Mouse (Mus musculus) embryonic facial prominence, embryonic 14.5 days (tissue): ENCODE measurements around the gene Plekhm2. TPM values are rescaled to one million over a fixed set of nuclear protein-coding genes. Genes with fewer than 3 reads are reported as not detected.

Experiments used
- ATAC-seq: fragments of 200-750 bp; cut with Nextera tagmentation; 2 replicates; pipeline ENCODE4 v1.8.0; 2017; ENCODE audit warnings: low read depth, moderate number of reproducible peaks, moderate TSS enrichment
- DNase-seq: peaks from one replicate; pipeline ENCODE4 v3.0.0-alpha.2; 2015; ENCODE audit warnings: low spot score
- H3K27ac ChIP-seq: fragments of 300-500 bp; sonication (generic); replicated peaks from 2 replicates; pipeline ENCODE4 v1.5.1; 2014; ENCODE audit warnings: low read depth, mild to moderate bottlenecking, low read length, moderate library complexity
- H3K27me3 ChIP-seq: fragments of 300-500 bp; sonication (generic); replicated peaks from 2 replicates; pipeline ENCODE4 v1.6.1; 2014; ENCODE audit warnings: low read length; ENCODE audit not compliant: control insufficient read depth, insufficient read depth
- H3K36me3 ChIP-seq: fragments of 300-500 bp; sonication (generic); 2 replicates; pipeline ENCODE4 v1.6.1; 2014; ENCODE audit warnings: low read length, mixed read lengths; ENCODE audit not compliant: control insufficient read depth, insufficient read depth
- H3K4me1 ChIP-seq: fragments of 300-500 bp; sonication (generic); 2 replicates; pipeline ENCODE4 v1.6.1; 2014; ENCODE audit warnings: antibody characterized with exemption, low read length; ENCODE audit not compliant: control insufficient read depth, insufficient read depth
- H3K4me2 ChIP-seq: fragments of 300-500 bp; sonication (generic); 2 replicates; pipeline ENCODE4 v1.6.1; 2014; ENCODE audit warnings: low read depth, mild to moderate bottlenecking, low read length, moderate library complexity, mixed read lengths
- H3K4me3 ChIP-seq: fragments of 300-500 bp; sonication (generic); 2 replicates; pipeline ENCODE4 v1.5.1; 2014; ENCODE audit warnings: low read depth, mild to moderate bottlenecking, low read length
- H3K9ac ChIP-seq: fragments of 300-500 bp; sonication (generic); 2 replicates; pipeline ENCODE4 v1.6.1; 2014; ENCODE audit warnings: low read depth, mild to moderate bottlenecking, low read length, moderate library complexity, mixed read lengths
- H3K9me3 ChIP-seq: fragments of 300-500 bp; sonication (generic); 2 replicates; pipeline ENCODE4 v1.6.1; 2016; ENCODE audit warnings: low read length; ENCODE audit not compliant: control insufficient read depth
- WGBS: fragments of 180-500 bp; shearing (Covaris S2); extraction: QIAGEN DNeasy Blood & Tissue Kit; methylation state at CpG from one replicate; pipeline ENCODE4 v1.1.7; 2014; 5-methylcytosine and 5-hydroxymethylcytosine counted together
- polyA plus RNA-seq: library from polyadenylated mRNA; unstranded; fragments of >200 nt; fragmentation: Nextera tagmentation; extraction: Ambion mirVana; gene quantifications from 2 replicates; pipeline ENCODE4 v1.2.1, GENCODE M21; 2014

The Plekhm2 gene
- polyA plus RNA-seq, 1 experiment from 2014 or later, result 3.7 TPM

GRCm38 (mm10) chr4:141623666-141624065 lies 41.0 kb downstream of the Plekhm2 start, which contains the start of gene Slc25a34:
Gene Slc25a34, minus strand, starts transcription at chr4:141623821.
- H3K4me1 ChIP-seq, result no peaks in the 10 kb centered on the region
- H3K36me3 ChIP-seq, result peaks cover 45% of the 10 kb centered on the region
- H3K9ac ChIP-seq, result no peak within 1 kb of the TSS
- H3K4me3 ChIP-seq, result no peak within 1 kb of the TSS
- H3K4me2 ChIP-seq, result no peak within 1 kb of the TSS
- no peak within 1 kb of the TSS for H3K27ac ChIP-seq
- no peaks in the 10 kb centered on the region for H3K9me3 ChIP-seq
- no peak for ATAC-seq
- no peaks in the 10 kb centered on the region for H3K27me3 ChIP-seq
- 63% methylated on average over 1 of the region's 1 CpGs for WGBS
- no peak for DNase-seq

- Histone ChIP-seq H3K9me3 (no peaks in the 10 kb centered on the region), H3K9ac (no peak overlapping the region), H3K27me3 (no peaks in the 10 kb centered on the region), H3K4me1 (peaks cover 2% of the 10 kb centered on the region), H3K4me2 (no peak overlapping the region), H3K4me3 (no peak overlapping the region), H3K27ac (no peak overlapping the region), H3K36me3 (peaks cover 39% of the 10 kb centered on the region)
- ATAC-seq (no peak), DNase-seq (no peak)
- 85% methylated on average over 11 of the region's 11 CpGs for WGBS
Observed at GRCm38 (mm10) chr4:141623037-141623436, 41.7 kb downstream of the Plekhm2 start.

GRCm38 (mm10) chr4:141622580-141622979 lies 42.1 kb downstream of the Plekhm2 start:
- no peak overlapping the region for H3K27ac ChIP-seq
- H3K4me2 ChIP-seq, result no peak overlapping the region
- peaks cover 6% of the 10 kb centered on the region for H3K4me1 ChIP-seq
- no peak for DNase-seq
- ATAC-seq, result no peak
- 72% methylated on average over 5 of the region's 5 CpGs for WGBS
- no peaks in the 10 kb centered on the region for H3K9me3 ChIP-seq
- no peak overlapping the region for H3K4me3 ChIP-seq
- no peak overlapping the region for H3K9ac ChIP-seq
- no peaks in the 10 kb centered on the region for H3K27me3 ChIP-seq
- peaks cover 34% of the 10 kb centered on the region for H3K36me3 ChIP-seq

- Histone ChIP-seq H3K4me3 (no peak overlapping the region), H3K36me3 (peaks cover 30% of the 10 kb centered on the region), H3K9me3 (no peaks in the 10 kb centered on the region), H3K4me1 (peaks cover 8% of the 10 kb centered on the region), H3K9ac (no peak overlapping the region), H3K27me3 (no peaks in the 10 kb centered on the region), H3K27ac (no peak overlapping the region), H3K4me2 (no peak overlapping the region)
- DNase-seq (no peak), ATAC-seq (no peak)
- 69% methylated on average over 8 of the region's 8 CpGs for WGBS
Observed at GRCm38 (mm10) chr4:141622091-141622490, 42.6 kb downstream of the Plekhm2 start.

- Histone ChIP-seq H3K4me3 (no peak overlapping the region), H3K9me3 (no peaks in the 10 kb centered on the region), H3K36me3 (peaks cover 22% of the 10 kb centered on the region; the same call in 1 of the 2 replicates), H3K4me1 (peaks cover 8% of the 10 kb centered on the region), H3K27me3 (no peaks in the 10 kb centered on the region), H3K27ac (no peak overlapping the region), H3K4me2 (no peak overlapping the region), H3K9ac (no peak overlapping the region)
- 81% methylated on average over 8 of the region's 8 CpGs for WGBS
- DNase-seq (no peak), ATAC-seq (no peak)
Observed at GRCm38 (mm10) chr4:141621297-141621696, 43.4 kb downstream of the Plekhm2 start.

- Histone ChIP-seq H3K4me1 (peaks cover 8% of the 10 kb centered on the region), H3K4me2 (no peak overlapping the region), H3K36me3 (0 out of 2 replicates have a peak, but pooled peaks cover 3% of the 10 kb centered on the region), H3K9me3 (no peaks in the 10 kb centered on the region), H3K9ac (no peak overlapping the region), H3K27me3 (no peaks in the 10 kb centered on the region), H3K27ac (no peak overlapping the region), H3K4me3 (no peak overlapping the region)
- DNase-seq, result no peak
- 85% methylated on average over 9 of the region's 9 CpGs for WGBS
- ATAC-seq, result no peak
Observed at GRCm38 (mm10) chr4:141619299-141619883, 45.3 kb downstream of the Plekhm2 start.

GRCm38 (mm10) chr4:141618565-141619243 lies 46.0 kb downstream of the Plekhm2 start, which contains the start of gene Tmem82:
Gene Tmem82, minus strand, starts transcription at chr4:141618633.
- Histone ChIP-seq H3K4me3 (peak within 1 kb of the TSS; percentile 28), H3K27me3 (no peaks in the 10 kb centered on the region), H3K4me2 (peak within 1 kb of the TSS; percentile 60), H3K4me1 (peaks cover 8% of the 10 kb centered on the region), H3K27ac (no peak within 1 kb of the TSS), H3K36me3 (no peaks in the 10 kb centered on the region), H3K9ac (peak within 1 kb of the TSS; percentile 48), H3K9me3 (no peaks in the 10 kb centered on the region)
- DNase-seq (peak; percentile 42), ATAC-seq (0 out of 2 replicates have a peak, but pooled peaks have one; percentile 7)
- WGBS, result 23% methylated on average over 18 of the region's 20 CpGs

GRCm38 (mm10) chr4:141617863-141618564 lies 46.7 kb downstream of the Plekhm2 start:
- DNase-seq, result no peak
- ATAC-seq, result no peak
- H3K4me2 ChIP-seq, result peak overlapping the region; percentile 60
- no peaks in the 10 kb centered on the region for H3K36me3 ChIP-seq
- H3K9ac ChIP-seq, result peak overlapping the region; percentile 48
- H3K27ac ChIP-seq, result no peak overlapping the region
- H3K9me3 ChIP-seq, result no peaks in the 10 kb centered on the region
- H3K4me3 ChIP-seq, result peak overlapping the region; percentile 28
- 13% methylated on average over 22 of the region's 22 CpGs for WGBS
- peaks cover 8% of the 10 kb centered on the region for H3K4me1 ChIP-seq
- no peaks in the 10 kb centered on the region for H3K27me3 ChIP-seq
